Mouse (Mus musculus) brain, embryonic 14.5 days (tissue): Measurements from ENCODE around the gene Ubc.

Experiments used
- CTCF ChIP-seq: fragments of 200-500 bp; IDR thresholded peaks from 2 replicates; pipeline ENCODE4 v1.5.1; 2012; ENCODE audit warnings: inconsistent platforms, mild to moderate bottlenecking, moderate library complexity, borderline replicate concordance; ENCODE audit not compliant: insufficient read depth, insufficient read length; ENCODE audit errors: extremely low read depth
- POLR2A ChIP-seq: fragments of 200-500 bp; IDR thresholded peaks from 2 replicates; pipeline ENCODE4 v1.6.1; 2012; ENCODE audit warnings: mild to moderate bottlenecking, inconsistent platforms, borderline replicate concordance; ENCODE audit not compliant: poor library complexity, insufficient read depth, insufficient read length, severe bottlenecking; ENCODE audit errors: extremely low read depth

GRCm38 (mm10) chr5:125357543-125358269 lies 32.3 kb downstream of the Ubc start:
- TF ChIP-seq CTCF, result no peak
- no peak for TF ChIP-seq POLR2A
